Mouse (Mus musculus): ENCODE results near the gene Tstd2. TPM values are rescaled to one million over a fixed set of nuclear protein-coding genes. Genes with fewer than 3 reads are reported as not detected.

Gene Tstd2
- total RNA-seq, 1 experiment: 28.9 TPM

GRCm38 (mm10) chr4:46094916-46095825 is 43.3 kb downstream of the Tstd2 start:
- Histone ChIP-seq H3K9ac (ENCODE audit: insufficient read depth, low read depth, low read length, poor library complexity, severe bottlenecking) (no peak overlapping the region), H3K4me1 (ENCODE audit: control insufficient read depth in 2 of 2, insufficient read depth in 2 of 2, low read length in 2 of 2, poor library complexity in 1 of 2) (no peaks in the 10 kb centered on the region), H3K4me3 (ENCODE audit: insufficient read depth in 1 of 2, low read depth in 1 of 2, low read length in 2 of 2, poor library complexity in 1 of 2, severe bottlenecking in 1 of 2) (no peak overlapping the region), H3K27ac (ENCODE audit: insufficient read depth, low read depth, low read length, poor library complexity, severe bottlenecking) (no peak overlapping the region), H3K36me3 (ENCODE audit: control insufficient read depth, insufficient read depth, low read length, poor library complexity, severe bottlenecking) (no peaks in the 10 kb centered on the region), H3K9me3 (ENCODE audit: control insufficient read depth, insufficient read depth, low read depth, low read length) (no peaks in the 10 kb centered on the region)
- TF ChIP-seq ZC3H11A (IDR thresholded peaks at IDR 0.05; ENCODE audit: borderline replicate concordance, low read depth, low read length): no peak
- TF ChIP-seq ZNF384 (IDR thresholded peaks at IDR 0.05; ENCODE audit: low read depth, low read length): no peak
- TF ChIP-seq HCFC1 (IDR thresholded peaks at IDR 0.05; ENCODE audit: borderline replicate concordance, insufficient read depth, low read length): no peak
- TF ChIP-seq MAFK (IDR thresholded peaks at IDR 0.05; ENCODE audit: insufficient read depth, low read depth, low read length): no peak
- no peak for TF ChIP-seq CHD2 (IDR thresholded peaks at IDR 0.05; ENCODE audit: low read depth, low read length)
- no peak for DNase-seq (ENCODE audit: low read depth, low spot score)
- in situ Hi-C loops (cut with MboI; ENCODE audit: low sequenced_read_pairs in 2 of 2, unreplicated experiment in 2 of 2): no loop called here

- H3K27ac ChIP-seq (ENCODE audit: insufficient read depth, low read depth, low read length, poor library complexity, severe bottlenecking): no peak overlapping the region
- no peaks in the 10 kb centered on the region for H3K36me3 ChIP-seq (ENCODE audit: control insufficient read depth, insufficient read depth, low read length, poor library complexity, severe bottlenecking)
- H3K4me1 ChIP-seq (ENCODE audit: control insufficient read depth in 2 of 2, insufficient read depth in 2 of 2, low read length in 2 of 2, poor library complexity in 1 of 2): peaks cover 0 to under 1% of the 10 kb centered on the region in 2 experiments; a peak in 1 of 4 replicates
- no peak for DNase-seq (ENCODE audit: low read depth, low spot score)
- H3K9ac ChIP-seq (ENCODE audit: insufficient read depth, low read depth, low read length, poor library complexity, severe bottlenecking): no peak overlapping the region
- H3K9me3 ChIP-seq (ENCODE audit: control insufficient read depth, insufficient read depth, low read depth, low read length): no peaks in the 10 kb centered on the region
- in situ Hi-C loops (cut with MboI; ENCODE audit: low sequenced_read_pairs in 2 of 2, unreplicated experiment in 2 of 2): no loop called here
- TF ChIP-seq CHD2 (IDR thresholded peaks at IDR 0.05; ENCODE audit: low read depth, low read length) (no peak), ZNF384 (IDR thresholded peaks at IDR 0.05; ENCODE audit: low read depth, low read length) (no peak)
- H3K4me3 ChIP-seq (ENCODE audit: insufficient read depth in 1 of 2, low read depth in 1 of 2, low read length in 2 of 2, poor library complexity in 1 of 2, severe bottlenecking in 1 of 2): no peak overlapping the region
These were observed 45.9 kb downstream of the Tstd2 start for GRCm38 (mm10) chr4:46092429-46093076.

GRCm38 (mm10) chr4:46089524-46090125 is 48.9 kb downstream of the Tstd2 start:
- H3K9ac ChIP-seq (ENCODE audit: insufficient read depth, low read depth, low read length, poor library complexity, severe bottlenecking): no peak overlapping the region
- no peaks in the 10 kb centered on the region for H3K9me3 ChIP-seq (ENCODE audit: control insufficient read depth, insufficient read depth, low read depth, low read length)
- no peak overlapping the region for H3K4me3 ChIP-seq (ENCODE audit: insufficient read depth in 1 of 2, low read depth in 1 of 2, low read length in 2 of 2, poor library complexity in 1 of 2, severe bottlenecking in 1 of 2)
- H3K36me3 ChIP-seq (ENCODE audit: control insufficient read depth, insufficient read depth, low read length, poor library complexity, severe bottlenecking): no peaks in the 10 kb centered on the region
- in situ Hi-C loops (cut with MboI; ENCODE audit: low sequenced_read_pairs in 2 of 2, unreplicated experiment in 2 of 2): no loop called here
- TF ChIP-seq MAFK (IDR thresholded peaks at IDR 0.05; ENCODE audit: insufficient read depth, low read depth, low read length): no peak
- no peak for TF ChIP-seq ZNF384 (IDR thresholded peaks at IDR 0.05; ENCODE audit: low read depth, low read length)
- no peak for TF ChIP-seq CHD2 (IDR thresholded peaks at IDR 0.05; ENCODE audit: low read depth, low read length)
- no peak for TF ChIP-seq HCFC1 (IDR thresholded peaks at IDR 0.05; ENCODE audit: borderline replicate concordance, insufficient read depth, low read length)
- TF ChIP-seq ZC3H11A (IDR thresholded peaks at IDR 0.05; ENCODE audit: borderline replicate concordance, low read depth, low read length): no peak
- DNase-seq (ENCODE audit: low read depth, low spot score): no peak
- no peak overlapping the region for H3K27ac ChIP-seq (ENCODE audit: insufficient read depth, low read depth, low read length, poor library complexity, severe bottlenecking)
- peaks cover 0 to 10% of the 10 kb centered on the region in 2 experiments; a peak in 2 of 4 replicates for H3K4me1 ChIP-seq (ENCODE audit: control insufficient read depth in 2 of 2, insufficient read depth in 2 of 2, low read length in 2 of 2, poor library complexity in 1 of 2)

- Histone ChIP-seq H3K9ac (ENCODE audit: insufficient read depth, low read depth, low read length, poor library complexity, severe bottlenecking) (no peak overlapping the region), H3K36me3 (ENCODE audit: control insufficient read depth, insufficient read depth, low read length, poor library complexity, severe bottlenecking) (no peaks in the 10 kb centered on the region), H3K9me3 (ENCODE audit: control insufficient read depth, insufficient read depth, low read depth, low read length) (no peaks in the 10 kb centered on the region), H3K4me1 (ENCODE audit: control insufficient read depth in 2 of 2, insufficient read depth in 2 of 2, low read length in 2 of 2, poor library complexity in 1 of 2) (peaks cover 0 to 10% of the 10 kb centered on the region in 2 experiments; a peak in 2 of 4 replicates), H3K27ac (ENCODE audit: insufficient read depth, low read depth, low read length, poor library complexity, severe bottlenecking) (no peak overlapping the region), H3K4me3 (ENCODE audit: insufficient read depth in 1 of 2, low read depth in 1 of 2, low read length in 2 of 2, poor library complexity in 1 of 2, severe bottlenecking in 1 of 2) (no peak overlapping the region)
- in situ Hi-C loops (cut with MboI; ENCODE audit: low sequenced_read_pairs in 2 of 2, unreplicated experiment in 2 of 2): no loop called here
- no peak for DNase-seq (ENCODE audit: low read depth, low spot score)
- TF ChIP-seq ZC3H11A (IDR thresholded peaks at IDR 0.05; ENCODE audit: borderline replicate concordance, low read depth, low read length) (no peak), HCFC1 (IDR thresholded peaks at IDR 0.05; ENCODE audit: borderline replicate concordance, insufficient read depth, low read length) (no peak), MAFK (IDR thresholded peaks at IDR 0.05; ENCODE audit: insufficient read depth, low read depth, low read length) (0 out of 2 replicates have a peak, but pooled peaks have one; percentile 12)
These were observed 50.6 kb downstream of the Tstd2 start for GRCm38 (mm10) chr4:46087852-46088251.

Measured in ES-E14 (cell line).